Mouse (Mus musculus): ENCODE results near the gene Tle2.

GRCm38 (mm10) chr10:81546332-81546731 is 28.0 kb upstream of the Tle2 start:
- TF ChIP-seq CTCF (IDR thresholded peaks at IDR 0.05; ENCODE audit: insufficient read depth, low read length), result no peak
- no peak for TF ChIP-seq POLR2A (IDR thresholded peaks at IDR 0.05; ENCODE audit: borderline replicate concordance, extremely low read depth, low read depth, low read length)
